Mouse (Mus musculus): Measurements from ENCODE around the gene Hist1h2bg. TPM values are rescaled to one million over a fixed set of nuclear protein-coding genes. Genes with fewer than 3 reads are reported as not detected.
A peak's percentile ranks its signal among the peaks of the same experiment; 100 is the strongest.
"Not testable (repeated sequence)": the region's sequence is repeated elsewhere in the genome, so short reads cannot be mapped to it uniquely, and the experiment has no call there.

The Hist1h2bg gene
- polyA plus RNA-seq, 1 experiment, result 109 TPM

DNA sequence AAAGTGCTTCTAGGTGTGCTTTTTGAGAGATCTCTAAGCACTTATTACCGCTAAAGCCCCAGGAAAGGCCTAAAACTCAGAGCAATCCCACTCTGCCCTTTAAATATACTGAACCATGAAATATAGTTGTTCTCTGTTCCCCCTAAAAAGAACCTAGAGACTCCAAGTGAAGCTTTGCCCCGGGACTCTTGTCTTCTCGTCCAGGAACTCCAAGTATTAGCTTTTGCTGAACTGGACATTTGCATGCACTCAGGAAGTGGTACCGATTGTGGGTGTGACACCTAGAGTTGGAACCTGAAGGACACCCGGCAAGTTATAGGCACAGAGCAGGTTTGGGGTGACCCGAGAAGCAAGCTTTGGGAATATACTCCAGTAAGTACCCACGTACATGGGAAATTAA is 20.0 kb downstream of the Hist1h2bg start:
- 89% methylated on average over 7 of the region's 7 CpGs for WGBS
- peaks cover 3% of the 10 kb centered on the region; the same call in 1 of the 2 replicates for H3K4me1 ChIP-seq (ENCODE audit: control insufficient read depth, insufficient read depth, low read length)
- H3K27ac ChIP-seq (ENCODE audit: control insufficient read depth, insufficient read depth, low read depth, low read length, poor library complexity), result no peak overlapping the region
- no peak overlapping the region for H3K4me3 ChIP-seq (replicated peaks; ENCODE audit: control insufficient read depth, low read depth, low read length)
- TF ChIP-seq POLR2A (IDR thresholded peaks at IDR 0.05; ENCODE audit: borderline replicate concordance, control insufficient read depth, low read depth, low read length) (no peak), CTCF (IDR thresholded peaks at IDR 0.05; ENCODE audit: control insufficient read depth, insufficient read depth, low read length) (no peak)

DNA sequence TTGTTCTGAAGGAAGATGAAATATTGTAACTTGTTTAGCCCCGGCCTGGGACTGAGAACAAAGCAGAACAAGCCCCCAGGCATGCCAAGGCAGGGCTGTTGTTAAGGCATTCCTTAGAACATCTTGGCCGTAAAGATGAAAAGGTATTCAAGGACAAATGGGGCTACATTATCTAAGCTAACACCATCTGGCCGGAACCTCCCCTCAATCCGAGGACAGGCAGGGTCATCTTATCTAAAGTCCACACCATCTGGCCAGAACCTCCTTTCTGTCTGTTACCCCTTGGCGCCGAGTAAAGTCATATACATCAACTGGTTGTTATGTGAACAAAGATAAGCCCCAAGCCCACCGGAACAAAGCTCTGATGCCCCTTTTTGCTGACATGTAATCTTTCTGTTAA is 20.7 kb downstream of the Hist1h2bg start:
- not testable (repeated sequence) for H3K27ac ChIP-seq (ENCODE audit: control insufficient read depth, insufficient read depth, low read depth, low read length, poor library complexity); H3K4me3 ChIP-seq (replicated peaks; ENCODE audit: control insufficient read depth, low read depth, low read length); H3K4me1 ChIP-seq (ENCODE audit: control insufficient read depth, insufficient read depth, low read length)
- WGBS, result 71% methylated on average over 7 of the region's 7 CpGs

DNA sequence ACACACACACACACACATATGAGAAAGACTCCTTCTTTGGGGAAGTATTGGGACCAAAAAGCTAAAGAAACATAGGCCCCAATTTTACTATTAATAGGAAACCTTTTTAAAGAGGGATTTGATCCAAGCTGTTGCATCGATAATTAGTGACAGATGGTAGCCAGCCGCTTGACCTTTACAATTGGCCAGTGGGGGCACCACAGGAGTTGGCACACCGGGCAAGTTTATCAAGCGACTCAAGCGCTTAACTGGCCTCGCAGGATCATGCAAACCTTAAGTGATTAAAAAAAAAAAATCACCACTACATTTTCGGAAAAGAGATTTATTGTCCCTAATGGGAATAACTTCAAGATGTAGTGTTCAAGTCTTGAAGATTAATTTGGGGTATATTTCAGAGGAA is 21.4 kb downstream of the Hist1h2bg start:
- Histone ChIP-seq H3K27ac (ENCODE audit: control insufficient read depth, insufficient read depth, low read depth, low read length, poor library complexity) (no peak overlapping the region), H3K4me3 (replicated peaks; ENCODE audit: control insufficient read depth, low read depth, low read length) (no peak overlapping the region), H3K4me1 (ENCODE audit: control insufficient read depth, insufficient read depth, low read length) (peaks cover 3% of the 10 kb centered on the region; the same call in 1 of the 2 replicates)
- no peak for TF ChIP-seq CTCF (IDR thresholded peaks at IDR 0.05; ENCODE audit: control insufficient read depth, insufficient read depth, low read length)
- no peak for TF ChIP-seq POLR2A (IDR thresholded peaks at IDR 0.05; ENCODE audit: borderline replicate concordance, control insufficient read depth, low read depth, low read length)
- WGBS, result 60% methylated on average over 7 of the region's 7 CpGs

DNA sequence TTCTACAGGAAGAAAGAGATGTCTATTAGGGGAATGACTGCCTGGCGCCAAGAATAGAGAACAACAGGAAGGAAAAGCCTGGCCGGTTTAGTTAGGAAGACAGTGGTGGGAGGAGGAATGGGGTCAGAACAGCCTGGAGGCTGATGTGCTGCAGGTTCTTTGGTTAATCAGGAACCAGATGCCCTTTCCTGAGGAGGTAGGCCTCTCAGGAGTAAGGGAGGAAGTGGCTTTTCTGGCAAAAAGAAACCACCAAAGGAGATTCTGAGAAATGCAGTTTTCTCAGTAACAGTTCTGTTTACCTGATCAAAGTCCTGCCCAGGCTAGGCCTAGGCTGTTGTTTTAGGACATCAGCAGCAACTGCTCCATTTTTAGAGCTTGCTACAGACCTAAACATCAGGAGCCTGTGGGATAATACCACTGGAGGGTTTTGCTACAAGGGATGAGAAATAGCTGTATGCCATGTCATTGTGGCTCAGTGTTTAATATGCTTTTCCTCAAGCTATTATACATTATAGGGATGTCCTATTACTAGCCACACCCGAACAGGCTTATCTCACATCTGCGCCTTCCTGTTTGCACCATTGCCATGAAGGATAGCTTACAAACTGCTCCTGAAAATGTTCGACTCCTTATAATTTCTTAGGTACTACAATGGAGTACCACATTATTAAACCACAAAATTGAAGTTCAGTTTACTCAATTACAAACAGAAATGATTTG is 22.0 kb downstream of the Hist1h2bg start:
- TF ChIP-seq CTCF (IDR thresholded peaks at IDR 0.05; ENCODE audit: control insufficient read depth, insufficient read depth, low read length) (no peak), POLR2A (IDR thresholded peaks at IDR 0.05; ENCODE audit: borderline replicate concordance, control insufficient read depth, low read depth, low read length) (no peak)
- no peak overlapping the region for H3K27ac ChIP-seq (ENCODE audit: control insufficient read depth, insufficient read depth, low read depth, low read length, poor library complexity)
- H3K4me3 ChIP-seq (replicated peaks; ENCODE audit: control insufficient read depth, low read depth, low read length), result no peak overlapping the region
- peaks cover 2% of the 10 kb centered on the region; the same call in 1 of the 2 replicates for H3K4me1 ChIP-seq (ENCODE audit: control insufficient read depth, insufficient read depth, low read length)
- 13% methylated on average over 5 of the region's 5 CpGs for WGBS

DNA sequence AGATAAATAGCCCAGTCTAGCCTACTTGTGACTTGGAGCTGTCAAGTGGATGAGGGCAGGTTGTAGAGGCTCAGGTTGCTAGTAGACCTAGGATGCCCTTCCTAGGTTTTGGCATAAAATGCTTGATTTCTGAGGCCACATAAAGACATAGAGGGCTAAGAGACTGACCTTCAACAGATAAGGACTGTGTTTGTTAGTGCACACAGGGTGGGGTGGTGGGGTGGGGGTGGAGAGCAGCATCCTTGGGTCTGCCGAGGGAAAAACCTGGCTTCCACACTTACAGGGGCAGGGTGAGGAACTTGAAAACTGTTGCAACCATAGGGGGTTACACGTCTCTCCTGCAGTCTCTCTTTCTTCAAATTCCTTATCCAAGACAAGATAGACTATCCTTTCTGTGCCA is 24.0 kb downstream of the Hist1h2bg start:
- 31% methylated on average over 2 of the region's 2 CpGs for WGBS
- H3K27ac ChIP-seq (ENCODE audit: control insufficient read depth, insufficient read depth, low read depth, low read length, poor library complexity), result peak overlapping the region; percentile 21; the same call in 1 of the 2 replicates
- H3K4me3 ChIP-seq (replicated peaks; ENCODE audit: control insufficient read depth, low read depth, low read length), result no peak overlapping the region
- H3K4me1 ChIP-seq (ENCODE audit: control insufficient read depth, insufficient read depth, low read length), result peaks cover 2% of the 10 kb centered on the region; the same call in 1 of the 2 replicates
- TF ChIP-seq POLR2A (IDR thresholded peaks at IDR 0.05; ENCODE audit: borderline replicate concordance, control insufficient read depth, low read depth, low read length) (no peak), CTCF (IDR thresholded peaks at IDR 0.05; ENCODE audit: control insufficient read depth, insufficient read depth, low read length) (no peak)

DNA sequence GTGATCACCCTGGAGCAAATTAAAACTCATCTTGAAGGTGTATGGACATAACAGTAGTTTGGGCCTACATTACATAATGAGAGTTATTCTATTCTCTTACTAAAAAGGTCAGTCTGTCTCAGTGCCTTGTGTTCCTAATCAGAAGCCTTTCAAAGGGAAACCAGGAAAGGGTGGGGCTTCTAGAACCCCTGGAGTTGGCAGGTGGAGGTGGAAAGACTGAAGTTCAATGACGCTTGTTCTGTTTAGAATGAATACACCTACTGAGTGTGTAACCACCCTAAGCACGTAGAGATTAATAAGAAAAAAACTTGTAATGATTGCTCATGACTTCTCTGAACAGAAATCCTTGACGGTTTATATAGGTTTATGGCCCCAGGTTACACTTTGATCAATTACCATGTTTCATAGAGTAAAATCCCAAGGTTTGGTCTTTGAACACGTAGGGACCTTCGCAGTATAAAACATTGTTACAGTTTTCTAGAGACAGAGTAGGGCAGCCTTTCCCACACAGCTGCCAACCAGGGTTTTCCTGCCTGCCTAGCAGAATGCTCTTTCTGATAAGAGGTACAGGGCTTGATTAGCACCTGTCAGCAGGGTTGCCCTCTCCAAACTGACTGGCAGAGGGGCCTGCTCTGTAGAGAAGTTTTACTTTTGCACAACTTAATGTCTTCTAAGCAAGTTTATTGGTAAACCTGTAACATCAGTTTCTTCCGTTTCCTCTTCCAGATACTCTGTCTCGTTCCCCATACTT is 24.6 kb downstream of the Hist1h2bg start:
- peak overlapping the region; percentile 0; the same call in 1 of the 2 replicates for H3K27ac ChIP-seq (ENCODE audit: control insufficient read depth, insufficient read depth, low read depth, low read length, poor library complexity)
- TF ChIP-seq POLR2A (IDR thresholded peaks at IDR 0.05; ENCODE audit: borderline replicate concordance, control insufficient read depth, low read depth, low read length) (no peak), CTCF (IDR thresholded peaks at IDR 0.05; ENCODE audit: control insufficient read depth, insufficient read depth, low read length) (no peak)
- peaks cover 2% of the 10 kb centered on the region; the same call in 1 of the 2 replicates for H3K4me1 ChIP-seq (ENCODE audit: control insufficient read depth, insufficient read depth, low read length)
- WGBS, result 61% methylated on average over 7 of the region's 7 CpGs
- H3K4me3 ChIP-seq (replicated peaks; ENCODE audit: control insufficient read depth, low read depth, low read length), result no peak overlapping the region

DNA sequence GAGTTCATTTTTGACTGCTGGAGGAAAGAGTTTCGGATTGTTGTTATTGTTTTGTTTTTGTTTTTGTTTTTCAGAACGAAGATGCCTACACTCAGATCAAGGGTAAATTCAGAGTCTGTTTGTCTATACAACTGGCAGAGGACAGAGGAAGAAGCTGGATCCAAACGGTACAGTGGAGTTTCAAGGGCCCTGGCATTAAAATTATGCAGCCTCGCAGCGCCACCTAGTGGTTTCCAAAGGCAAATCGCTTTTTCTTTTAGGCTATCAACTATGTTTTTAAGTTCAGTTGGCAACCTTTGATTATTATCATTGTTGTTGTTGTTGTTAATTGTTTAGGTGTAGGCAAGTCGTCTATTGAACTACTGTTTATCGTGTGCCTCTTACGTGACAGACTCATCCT is 26.8 kb downstream of the Hist1h2bg start:
- peaks cover 2% of the 10 kb centered on the region; the same call in 1 of the 2 replicates for H3K4me1 ChIP-seq (ENCODE audit: control insufficient read depth, insufficient read depth, low read length)
- 9% methylated on average over 9 of the region's 9 CpGs for WGBS
- H3K4me3 ChIP-seq (replicated peaks; ENCODE audit: control insufficient read depth, low read depth, low read length), result no peak overlapping the region
- TF ChIP-seq CTCF (IDR thresholded peaks at IDR 0.05; ENCODE audit: control insufficient read depth, insufficient read depth, low read length) (peak; percentile 66), POLR2A (IDR thresholded peaks at IDR 0.05; ENCODE audit: borderline replicate concordance, control insufficient read depth, low read depth, low read length) (no peak)
- H3K27ac ChIP-seq (ENCODE audit: control insufficient read depth, insufficient read depth, low read depth, low read length, poor library complexity), result no peak overlapping the region

DNA sequence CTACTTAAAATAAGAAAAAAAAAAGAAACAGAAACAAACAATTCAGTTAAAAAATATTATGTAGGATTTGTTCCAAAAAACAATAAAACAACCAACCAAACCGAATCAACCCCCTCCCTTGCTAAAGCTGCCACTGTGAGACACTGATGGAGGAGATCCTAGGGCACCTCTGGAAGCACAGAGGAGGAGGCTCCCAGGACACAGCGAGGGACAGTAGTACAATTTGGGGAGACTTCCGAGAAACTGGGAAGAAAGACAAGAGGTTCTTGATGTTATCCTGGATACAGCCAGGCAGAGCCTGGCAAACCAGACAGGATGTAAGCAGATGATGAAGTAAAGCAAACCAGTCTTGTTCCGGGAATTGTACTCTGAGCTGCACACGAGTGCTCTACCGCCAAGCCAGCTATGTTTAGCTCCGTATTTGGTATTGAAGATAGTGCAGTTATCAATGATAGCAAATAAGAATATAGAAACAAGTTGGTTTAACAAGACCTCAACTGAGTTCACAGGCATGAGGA is 32.0 kb downstream of the Hist1h2bg start:
- WGBS, result 57% methylated on average over 7 of the region's 7 CpGs
- TF ChIP-seq POLR2A (IDR thresholded peaks at IDR 0.05; ENCODE audit: borderline replicate concordance, control insufficient read depth, low read depth, low read length) (no peak), CTCF (IDR thresholded peaks at IDR 0.05; ENCODE audit: control insufficient read depth, insufficient read depth, low read length) (no peak)
- H3K4me1 ChIP-seq (ENCODE audit: control insufficient read depth, insufficient read depth, low read length), result no peaks in the 10 kb centered on the region; the same call in 1 of the 2 replicates
- no peak overlapping the region for H3K4me3 ChIP-seq (replicated peaks; ENCODE audit: control insufficient read depth, low read depth, low read length)
- H3K27ac ChIP-seq (ENCODE audit: control insufficient read depth, insufficient read depth, low read depth, low read length, poor library complexity), result no peak overlapping the region
